Mouse (Mus musculus): ENCODE data around the gene Serpina6. TPM values are rescaled to one million over a fixed set of nuclear protein-coding genes. Genes with fewer than 3 reads are reported as not detected.

The Serpina6 gene
- 0.07 TPM in 1 of 2 replicates, not detected in the other for polyA plus RNA-seq (2012; rRNA removed)

DNA sequence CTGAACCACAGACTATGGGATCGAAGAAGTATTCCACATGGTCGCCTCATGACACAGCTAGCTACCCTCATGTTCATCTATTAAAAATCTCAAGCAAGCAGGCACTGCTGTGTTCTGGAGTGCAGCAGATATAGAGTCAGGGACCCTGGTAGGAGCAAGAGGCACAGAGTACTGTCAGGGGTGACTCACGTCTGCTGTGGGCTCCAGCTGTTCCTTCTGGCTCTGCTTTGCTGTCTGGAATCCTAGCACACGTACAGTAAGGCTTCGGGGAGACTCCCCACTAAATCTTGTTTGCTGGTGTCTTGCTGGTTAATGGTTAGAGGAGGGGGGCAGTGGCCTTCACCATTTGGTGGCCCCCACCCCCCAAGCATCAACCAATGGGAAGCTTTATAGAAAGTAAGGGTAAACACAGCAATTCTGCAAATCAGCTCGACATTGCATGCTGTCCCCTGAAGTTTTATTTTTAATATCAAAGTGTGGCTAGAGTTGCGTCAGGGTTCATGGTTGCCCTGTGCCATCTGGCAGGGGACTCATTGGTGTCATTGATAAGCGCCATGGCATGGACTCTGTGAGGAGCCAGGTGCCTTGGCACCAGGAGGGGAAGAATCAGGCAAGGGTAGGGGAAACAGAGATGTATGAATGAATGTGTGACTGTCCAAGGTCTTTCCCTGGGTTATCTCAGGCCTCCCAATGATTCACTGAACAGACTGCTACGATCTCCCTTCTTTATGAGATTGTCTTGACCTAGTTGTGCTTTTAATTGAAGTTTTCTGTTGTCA lies at the start of gene Serpina6:
Serpina6 (minus strand) TSS at position 365 of the 779 bp plus-strand sequence.
- no peak for DNase-seq
- H3K4me1 ChIP-seq (ENCODE audit: control insufficient read depth, insufficient read depth, low read length), result no peaks in the 10 kb centered on the region; the same call in 1 of the 2 replicates
- TF ChIP-seq CTCF (IDR thresholded peaks at IDR 0.05; ENCODE audit: insufficient read depth, low read length) (no peak), POLR2A (IDR thresholded peaks at IDR 0.05; ENCODE audit: borderline replicate concordance, extremely low read depth, low read depth, low read length) (no peak)
- 66% methylated on average over 9 of the region's 9 CpGs for WGBS
- no peak within 1 kb of the TSS for H3K4me3 ChIP-seq (replicated peaks; ENCODE audit: extremely low read depth, low read depth, low read length)

DNA sequence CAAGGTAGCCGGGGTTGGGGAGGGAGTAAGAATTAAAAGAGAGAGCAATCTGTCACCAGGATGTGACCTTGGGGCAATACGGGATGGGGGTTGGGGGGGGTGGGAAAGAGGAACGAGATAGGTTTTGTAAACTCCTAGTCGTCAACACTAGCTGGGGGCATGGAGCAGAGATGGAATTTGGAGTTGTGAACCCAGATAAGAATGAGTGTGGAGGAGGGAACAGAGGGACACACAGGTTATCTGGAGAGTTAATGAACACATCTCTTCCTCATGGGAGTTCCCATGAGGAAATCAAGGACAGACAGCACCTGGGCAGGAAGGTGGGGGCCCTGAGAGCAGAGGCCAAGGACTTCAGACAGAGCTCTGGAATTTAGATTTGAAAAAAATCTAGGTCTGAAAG lies 49.1 kb upstream of the Serpina6 start:
- TF ChIP-seq CTCF (IDR thresholded peaks at IDR 0.05; ENCODE audit: insufficient read depth, low read length) (no peak), POLR2A (IDR thresholded peaks at IDR 0.05; ENCODE audit: borderline replicate concordance, extremely low read depth, low read depth, low read length) (no peak)
- Histone ChIP-seq H3K4me1 (ENCODE audit: control insufficient read depth, insufficient read depth, low read length) (no peaks in the 10 kb centered on the region), H3K4me3 (replicated peaks; ENCODE audit: extremely low read depth, low read depth, low read length) (no peak overlapping the region)
- 43% methylated on average over 4 of the region's 4 CpGs for WGBS
- DNase-seq, result no peak

DNA sequence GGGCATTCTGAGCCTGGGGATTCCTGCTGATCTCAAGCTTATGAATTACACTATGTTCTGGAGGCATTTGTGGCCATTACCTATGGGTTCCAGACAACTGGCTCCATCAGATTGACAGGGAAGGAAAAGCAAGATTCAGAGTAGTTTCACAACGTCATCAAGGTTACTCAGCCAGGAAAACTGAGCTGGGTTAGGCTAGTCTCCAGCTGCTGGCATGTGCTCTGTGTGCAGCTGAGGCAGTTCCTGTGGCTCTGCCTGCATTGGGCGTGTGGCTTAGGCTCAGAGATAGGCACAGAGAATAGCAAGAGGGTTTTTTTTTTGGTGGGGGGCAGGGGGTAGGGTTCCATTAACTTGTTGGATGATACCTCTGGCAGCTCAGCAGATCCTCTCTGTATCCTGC lies 48.5 kb upstream of the Serpina6 start:
- WGBS, result 33% methylated on average over 2 of the region's 2 CpGs
- no peak for TF ChIP-seq POLR2A (IDR thresholded peaks at IDR 0.05; ENCODE audit: borderline replicate concordance, extremely low read depth, low read depth, low read length)
- no peak for TF ChIP-seq CTCF (IDR thresholded peaks at IDR 0.05; ENCODE audit: insufficient read depth, low read length)
- no peak for DNase-seq
- no peaks in the 10 kb centered on the region for H3K4me1 ChIP-seq (ENCODE audit: control insufficient read depth, insufficient read depth, low read length)
- H3K4me3 ChIP-seq (replicated peaks; ENCODE audit: extremely low read depth, low read depth, low read length), result no peak overlapping the region

DNA sequence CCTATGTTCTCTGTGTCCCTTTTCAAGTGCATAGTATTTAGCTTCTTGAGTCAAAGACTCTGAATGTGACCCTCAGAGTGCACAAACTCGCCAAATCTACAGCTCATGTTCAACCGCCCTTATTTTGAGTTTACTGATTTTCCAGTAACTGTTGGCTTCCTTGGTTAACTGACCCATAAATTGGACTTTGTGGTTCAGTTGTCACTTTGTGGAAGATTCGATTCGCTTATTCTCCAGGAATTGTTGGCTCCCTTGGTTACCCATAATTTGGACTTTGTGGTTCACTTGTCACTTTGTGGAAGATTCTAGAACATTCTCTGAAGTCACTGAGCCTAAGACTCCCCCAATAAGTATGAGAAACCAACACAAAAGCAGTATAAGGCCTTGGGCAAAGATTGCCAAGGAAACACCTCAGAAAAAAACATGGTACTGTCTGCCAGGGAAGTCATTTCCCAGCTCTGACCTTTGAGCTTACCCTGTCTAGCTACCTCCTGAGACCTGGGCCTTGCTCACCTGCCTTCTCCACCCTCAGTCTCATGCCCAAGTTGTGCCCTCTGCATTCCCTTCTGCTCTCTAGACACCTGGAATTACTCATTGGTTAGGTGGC lies 43.2 kb upstream of the Serpina6 start:
- TF ChIP-seq CTCF (IDR thresholded peaks at IDR 0.05; ENCODE audit: insufficient read depth, low read length), result no peak
- TF ChIP-seq POLR2A (IDR thresholded peaks at IDR 0.05; ENCODE audit: borderline replicate concordance, extremely low read depth, low read depth, low read length), result no peak
- WGBS, result 83% methylated on average over 4 of the region's 4 CpGs
- no peak for DNase-seq

DNA sequence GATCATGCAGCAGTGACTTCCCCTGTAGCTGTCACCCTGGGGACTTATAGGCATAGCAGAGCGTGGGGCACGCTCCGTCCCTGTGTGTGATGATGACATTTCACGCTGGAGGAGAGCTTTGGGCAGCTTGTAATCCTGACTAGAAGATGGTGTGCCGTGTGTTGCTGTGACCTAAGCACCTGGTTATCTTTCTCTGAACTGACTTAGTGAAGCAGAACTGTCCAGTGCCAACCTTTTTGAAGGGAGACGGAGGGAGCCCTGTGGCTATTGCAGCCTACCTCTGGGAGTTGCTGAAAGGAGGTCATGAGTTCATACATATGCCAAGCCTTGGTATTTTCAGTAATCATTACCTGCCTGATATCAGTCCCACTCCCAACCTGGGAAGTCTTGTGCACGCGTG lies 38.4 kb upstream of the Serpina6 start, which contains the start of gene Serpina1f:
Serpina1f (minus strand) TSS at position 101 of the 400 bp plus-strand sequence.
- DNase-seq, result no peak
- WGBS, result 81% methylated on average over 8 of the region's 8 CpGs

More for the DNA sequence above, 43.2 kb upstream of the Serpina6 start:
- Histone ChIP-seq H3K4me3 (replicated peaks; ENCODE audit: extremely low read depth, low read depth, low read length) (no peak overlapping the region), H3K4me1 (ENCODE audit: control insufficient read depth, insufficient read depth, low read length) (no peaks in the 10 kb centered on the region)

DNA sequence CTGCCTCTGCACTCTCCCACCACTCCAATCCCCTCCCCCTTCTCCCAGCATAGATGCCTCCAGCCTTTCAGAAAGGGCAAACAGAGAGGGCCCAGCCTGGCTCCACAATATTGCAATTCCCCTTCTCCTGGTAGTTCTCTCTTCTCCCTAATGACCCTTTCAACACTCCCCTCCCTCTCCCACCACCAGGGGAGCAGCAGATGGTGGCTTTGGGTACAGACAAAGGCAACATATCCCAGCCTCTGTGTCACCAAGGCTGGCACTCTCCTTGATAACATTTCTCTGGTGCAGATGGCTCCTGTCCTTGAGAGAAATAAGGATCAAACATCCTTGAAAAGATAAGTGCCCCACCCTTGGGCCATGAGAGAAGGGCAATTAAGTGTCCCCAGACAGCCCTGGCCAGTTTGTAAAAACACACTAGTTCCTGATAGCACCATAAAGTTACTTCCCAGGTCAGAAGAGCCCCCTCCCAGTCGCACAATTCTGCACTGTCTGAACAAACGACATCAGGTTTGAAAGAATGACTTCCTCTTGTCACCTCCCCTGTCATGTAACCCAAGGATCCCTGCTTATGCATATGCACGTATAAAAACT lies 31.3 kb upstream of the Serpina6 start:
- TF ChIP-seq CTCF (IDR thresholded peaks at IDR 0.05; ENCODE audit: insufficient read depth, low read length), result no peak
- TF ChIP-seq POLR2A (IDR thresholded peaks at IDR 0.05; ENCODE audit: borderline replicate concordance, extremely low read depth, low read depth, low read length), result no peak
- Histone ChIP-seq H3K4me1 (ENCODE audit: control insufficient read depth, insufficient read depth, low read length) (no peaks in the 10 kb centered on the region), H3K4me3 (replicated peaks; ENCODE audit: extremely low read depth, low read depth, low read length) (no peak overlapping the region)
- WGBS, result 26% methylated on average over 3 of the region's 3 CpGs
- no peak for DNase-seq

More for the DNA sequence above, 38.4 kb upstream of the Serpina6 start, which contains the start of gene Serpina1f:
- Histone ChIP-seq H3K4me1 (ENCODE audit: control insufficient read depth, insufficient read depth, low read length) (no peaks in the 10 kb centered on the region), H3K4me3 (replicated peaks; ENCODE audit: extremely low read depth, low read depth, low read length) (no peak within 1 kb of the TSS)
- TF ChIP-seq CTCF (IDR thresholded peaks at IDR 0.05; ENCODE audit: insufficient read depth, low read length), result no peak
- no peak for TF ChIP-seq POLR2A (IDR thresholded peaks at IDR 0.05; ENCODE audit: borderline replicate concordance, extremely low read depth, low read depth, low read length)

DNA sequence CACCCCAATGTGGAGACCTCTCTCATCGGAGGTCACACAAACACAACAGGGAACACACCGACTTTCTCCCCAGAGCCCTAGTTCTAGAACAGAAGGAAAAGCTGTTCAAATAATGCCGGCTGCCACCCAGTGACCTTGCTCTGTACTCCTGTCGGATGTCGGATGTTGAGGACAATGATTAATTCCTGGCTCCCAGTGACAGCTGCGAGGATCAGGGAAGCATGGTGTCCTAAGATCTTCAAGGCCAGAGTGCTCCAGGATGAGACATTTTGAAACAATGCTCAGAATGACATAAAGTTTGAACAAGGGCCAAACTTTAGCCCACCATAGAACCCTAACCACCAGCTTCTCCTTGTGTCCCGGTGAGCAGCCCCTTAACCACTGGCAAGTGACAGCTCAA lies 30.0 kb upstream of the Serpina6 start:
- WGBS, result 42% methylated on average over 7 of the region's 7 CpGs
- no peak for DNase-seq
- H3K4me3 ChIP-seq (replicated peaks; ENCODE audit: extremely low read depth, low read depth, low read length), result no peak overlapping the region
- TF ChIP-seq CTCF (IDR thresholded peaks at IDR 0.05; ENCODE audit: insufficient read depth, low read length), result no peak
- H3K4me1 ChIP-seq (ENCODE audit: control insufficient read depth, insufficient read depth, low read length), result no peaks in the 10 kb centered on the region

DNA sequence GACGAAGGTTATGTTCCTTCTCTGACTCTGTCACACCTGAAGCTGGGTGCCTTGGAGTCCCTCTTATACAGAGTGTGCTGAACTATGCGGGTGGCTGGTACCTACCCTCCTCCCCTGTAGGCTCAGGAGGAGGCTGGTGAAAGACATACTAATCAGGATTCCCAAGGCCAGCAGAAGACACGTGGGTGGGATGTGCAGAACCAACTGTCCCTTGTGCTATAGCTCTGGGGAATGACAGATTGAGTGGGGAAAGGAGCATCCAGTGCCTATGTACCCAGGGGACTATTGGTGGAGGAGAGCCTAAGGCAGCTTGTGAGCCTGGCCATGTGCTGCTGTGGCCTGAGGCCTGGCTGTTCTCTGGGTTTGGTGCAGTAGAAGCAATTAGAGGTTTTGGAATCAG lies 29.0 kb upstream of the Serpina6 start:
- WGBS, result 63% methylated on average over 3 of the region's 3 CpGs
- TF ChIP-seq CTCF (IDR thresholded peaks at IDR 0.05; ENCODE audit: insufficient read depth, low read length) (no peak), POLR2A (IDR thresholded peaks at IDR 0.05; ENCODE audit: borderline replicate concordance, extremely low read depth, low read depth, low read length) (no peak)
- no peak for DNase-seq
- Histone ChIP-seq H3K4me3 (replicated peaks; ENCODE audit: extremely low read depth, low read depth, low read length) (no peak overlapping the region), H3K4me1 (ENCODE audit: control insufficient read depth, insufficient read depth, low read length) (no peaks in the 10 kb centered on the region)

DNA sequence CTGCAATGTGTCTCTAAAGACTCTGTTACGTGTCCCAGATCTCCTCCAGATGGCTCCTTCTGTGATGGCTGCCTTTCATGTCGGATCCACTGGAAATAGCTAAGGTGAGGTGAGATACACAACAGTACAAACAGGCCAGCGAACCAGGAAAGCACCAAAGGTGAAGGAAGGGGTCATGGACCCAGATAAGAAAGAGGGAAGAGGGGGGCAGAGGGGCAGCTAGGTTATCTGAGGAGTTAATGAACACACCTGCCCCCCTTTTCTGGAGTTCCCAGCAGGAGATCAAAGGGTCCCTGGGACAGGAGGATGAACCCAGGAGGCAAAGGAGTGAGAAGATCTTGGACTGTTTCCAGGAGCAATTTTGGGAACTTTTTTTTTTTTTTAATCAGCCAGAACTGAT lies 28.4 kb upstream of the Serpina6 start:
- no peak for DNase-seq
- H3K4me3 ChIP-seq (replicated peaks; ENCODE audit: extremely low read depth, low read depth, low read length), result no peak overlapping the region
- TF ChIP-seq POLR2A (IDR thresholded peaks at IDR 0.05; ENCODE audit: borderline replicate concordance, extremely low read depth, low read depth, low read length) (no peak), CTCF (IDR thresholded peaks at IDR 0.05; ENCODE audit: insufficient read depth, low read length) (no peak)
- WGBS, result 35% methylated on average over 3 of the region's 3 CpGs
- no peaks in the 10 kb centered on the region for H3K4me1 ChIP-seq (ENCODE audit: control insufficient read depth, insufficient read depth, low read length)

Data from lung, adult 2 months (tissue).